Mouse (Mus musculus) kidney, postnatal 0 days (tissue): ENCODE measurements around the gene Zfp68. TPM values are rescaled to one million over a fixed set of nuclear protein-coding genes. Genes with fewer than 3 reads are reported as not detected.

Source experiments
- ATAC-seq: fragments of 200-750 bp; cut with Nextera tagmentation; replicated peaks from 2 replicates; pipeline ENCODE4 v1.8.0; 2017; ENCODE audit warnings: low read depth, moderate number of reproducible peaks, moderate TSS enrichment, moderate library complexity; ENCODE audit not compliant: low FRiP score
- DNase-seq: peaks from one replicate; pipeline ENCODE4 v3.0.0-alpha.2; 2016; ENCODE audit warnings: low spot score
- H3K27ac ChIP-seq: fragments of 300-500 bp; sonication (generic); 2 replicates; pipeline ENCODE4 v1.5.1; 2014; ENCODE audit warnings: mild to moderate bottlenecking
- H3K27me3 ChIP-seq: fragments of 300-500 bp; sonication (generic); 2 replicates; pipeline ENCODE4 v1.6.1; 2014; ENCODE audit warnings: low read length, mixed read lengths; ENCODE audit not compliant: insufficient read depth
- H3K36me3 ChIP-seq: fragments of 300-500 bp; sonication (generic); 2 replicates; pipeline ENCODE4 v1.6.1; 2014; ENCODE audit warnings: low read length, mixed read lengths; ENCODE audit not compliant: insufficient read depth
- H3K4me1 ChIP-seq: fragments of 300-500 bp; sonication (generic); replicated peaks from 2 replicates; pipeline ENCODE4 v1.6.1; 2014; ENCODE audit warnings: antibody characterized with exemption, low read length, mixed read lengths; ENCODE audit not compliant: insufficient read depth
- H3K4me2 ChIP-seq: fragments of 300-500 bp; sonication (generic); 2 replicates; pipeline ENCODE4 v1.6.1; 2014; ENCODE audit warnings: mild to moderate bottlenecking, low read length, moderate library complexity, mixed read lengths
- H3K4me3 ChIP-seq: fragments of 300-500 bp; sonication (generic); replicated peaks from 2 replicates; pipeline ENCODE4 v1.5.1; 2014; ENCODE audit warnings: low read depth, low read length
- H3K9ac ChIP-seq: fragments of 300-500 bp; sonication (generic); 2 replicates; pipeline ENCODE4 v1.6.1; 2014; ENCODE audit warnings: low read depth, low read length
- H3K9me3 ChIP-seq: fragments of 300-500 bp; sonication (generic); replicated peaks from 2 replicates; pipeline ENCODE4 v1.6.1; 2016; ENCODE audit warnings: low read length, inconsistent platforms, mixed read lengths
- CTCF ChIP-seq: IDR thresholded peaks from 2 replicates; pipeline ENCODE4 v1.5.1; 2016; ENCODE audit warnings: antibody characterized with exemption, low read depth, mild to moderate bottlenecking, moderate library complexity
- WGBS: fragments of 180-500 bp; shearing (Covaris S2); extraction: QIAGEN DNeasy Blood & Tissue Kit; methylation state at CpG from one replicate; pipeline ENCODE4 v1.1.7; 2014; 5-methylcytosine and 5-hydroxymethylcytosine counted together
- polyA plus RNA-seq: library from polyadenylated mRNA; unstranded; fragments of >200 nt; fragmentation: Nextera tagmentation; extraction: Ambion mirVana; gene quantifications from 2 replicates; pipeline ENCODE4 v1.2.1, GENCODE M21; 2015

Gene Zfp68
- polyA plus RNA-seq, 1 experiment from 2014 or later, result 57.8 TPM

- H3K4me2 ChIP-seq, result no peak overlapping the region
- no peaks in the 10 kb centered on the region for H3K9me3 ChIP-seq
- H3K4me3 ChIP-seq, result no peak overlapping the region
- H3K36me3 ChIP-seq, result peaks cover 24% of the 10 kb centered on the region
- 95% methylated on average over 3 of the region's 3 CpGs for WGBS
- DNase-seq (no peak), ATAC-seq (no peak)
- H3K27ac ChIP-seq, result no peak overlapping the region
- no peaks in the 10 kb centered on the region for H3K27me3 ChIP-seq
- H3K4me1 ChIP-seq, result no peaks in the 10 kb centered on the region
- no peak for TF ChIP-seq CTCF
- no peak overlapping the region for H3K9ac ChIP-seq
These were observed 22.2 kb upstream of the Zfp68 start for GRCm38 (mm10) chr5:138641761-138642160.

GRCm38 (mm10) chr5:138641081-138641480 lies 21.5 kb upstream of the Zfp68 start:
- no peak for DNase-seq
- Histone ChIP-seq H3K4me3 (no peak overlapping the region), H3K36me3 (peaks cover 18% of the 10 kb centered on the region), H3K9me3 (no peaks in the 10 kb centered on the region), H3K4me2 (no peak overlapping the region), H3K27me3 (no peaks in the 10 kb centered on the region), H3K9ac (no peak overlapping the region), H3K4me1 (no peaks in the 10 kb centered on the region), H3K27ac (no peak overlapping the region)
- ATAC-seq, result no peak
- TF ChIP-seq CTCF, result no peak
- WGBS, result 93% methylated on average over 3 of the region's 3 CpGs

GRCm38 (mm10) chr5:138636486-138636885 lies 16.9 kb upstream of the Zfp68 start:
- no peak overlapping the region for H3K4me3 ChIP-seq
- H3K27ac ChIP-seq, result no peak overlapping the region
- no peak overlapping the region for H3K4me2 ChIP-seq
- no peak for TF ChIP-seq CTCF
- DNase-seq (no peak), ATAC-seq (no peak)
- H3K9me3 ChIP-seq, result no peaks in the 10 kb centered on the region
- H3K4me1 ChIP-seq, result no peaks in the 10 kb centered on the region
- no peak overlapping the region for H3K9ac ChIP-seq
- peaks cover 16% of the 10 kb centered on the region; the same call in 1 of the 2 replicates for H3K36me3 ChIP-seq
- WGBS, result 90% methylated on average over 2 of the region's 2 CpGs
- no peaks in the 10 kb centered on the region for H3K27me3 ChIP-seq

- H3K9ac ChIP-seq, result peak overlapping the region; percentile 89
- H3K4me3 ChIP-seq, result peak overlapping the region; percentile 89
- H3K36me3 ChIP-seq, result no peaks in the 10 kb centered on the region
- no peaks in the 10 kb centered on the region for H3K27me3 ChIP-seq
- H3K4me2 ChIP-seq, result peak overlapping the region; percentile 86
- no peak overlapping the region for H3K27ac ChIP-seq
- H3K4me1 ChIP-seq, result 0 out of 2 replicates have a peak, but pooled peaks cover 3% of the 10 kb centered on the region
- no peaks in the 10 kb centered on the region for H3K9me3 ChIP-seq
- no peak for ATAC-seq
- WGBS, result 9% methylated on average over 3 of the region's 3 CpGs
- no peak for DNase-seq
- TF ChIP-seq CTCF, result no peak
These were observed 3.9 kb upstream of the Zfp68 start for GRCm38 (mm10) chr5:138623478-138623875.

- peak within 1 kb of the TSS; percentile 89 for H3K4me3 ChIP-seq
- H3K9me3 ChIP-seq, result no peaks in the 10 kb centered on the region
- no peaks in the 10 kb centered on the region for H3K27me3 ChIP-seq
- TF ChIP-seq CTCF, result no peak
- under 1% methylated on average over 30 of the region's 30 CpGs for WGBS
- peak within 1 kb of the TSS; percentile 86 for H3K4me2 ChIP-seq
- H3K36me3 ChIP-seq, result no peaks in the 10 kb centered on the region
- DNase-seq, result peak; percentile 98
- H3K9ac ChIP-seq, result peak within 1 kb of the TSS; percentile 89
- peak within 1 kb of the TSS; percentile 92 for H3K27ac ChIP-seq
- peak; percentile 93 for ATAC-seq
- 0 out of 2 replicates have a peak, but pooled peaks cover 3% of the 10 kb centered on the region for H3K4me1 ChIP-seq
These were observed 3.3 kb upstream of the Zfp68 start, which contains the start of gene A430033K04Rik for GRCm38 (mm10) chr5:138622645-138623477. TSS of gene A430033K04Rik (plus strand) at chr5:138622859.

- Histone ChIP-seq H3K27me3 (no peaks in the 10 kb centered on the region), H3K4me1 (0 out of 2 replicates have a peak, but pooled peaks cover 2% of the 10 kb centered on the region), H3K27ac (no peak overlapping the region), H3K4me3 (no peak overlapping the region), H3K4me2 (no peak overlapping the region), H3K9me3 (peaks cover 12% of the 10 kb centered on the region), H3K36me3 (peaks cover 14% of the 10 kb centered on the region), H3K9ac (no peak overlapping the region)
- WGBS, result 76% methylated on average over 5 of the region's 5 CpGs
- DNase-seq (no peak), ATAC-seq (no peak)
- TF ChIP-seq CTCF, result no peak
These were observed 1.3 kb upstream of the Zfp68 start for GRCm38 (mm10) chr5:138620836-138621235.
